Mouse (Mus musculus) neutrophil, adult 65 days (primary cell): ENCODE results near the gene Kcnj16. TPM values are rescaled to one million over a fixed set of nuclear protein-coding genes. Genes with fewer than 3 reads are reported as not detected.

Experiments
- total RNA-seq: library from RNA; stranded (reverse); gene quantifications from 2 replicates; pipeline ENCODE4 v1.2.4, GENCODE M21; 2023

Kcnj16 gene
- total RNA-seq = not detected in 2 replicates

GRCm38 (mm10) chr11:110967762-110968135 lies at the start of gene Kcnj16:
Gene Kcnj16 (plus strand): TSS chr11:110968033.

GRCm38 (mm10) chr11:111065635-111066298 lies 97.9 kb downstream of the Kcnj16 start, which contains the start of gene Kcnj2:
Gene Kcnj2 (plus strand): TSS chr11:111066164.

Other genes starting within 250 kb of the Kcnj16 start
- 12.5 and 15.7 TPM in 2 replicates for gene Kcnj2, start 98.1 kb downstream of the Kcnj16 start, total RNA-seq